Mouse (Mus musculus) kidney, adult 2 months (tissue): ENCODE measurements around the gene Zmiz1.

Experiments used
- CTCF ChIP-seq: fragments of 200-500 bp; conservative IDR thresholded peaks from 2 replicates; pipeline ENCODE4 v1.5.1; 2011; ENCODE audit warnings: low read depth, mild to moderate bottlenecking, control low read depth, low read length, moderate library complexity, mixed read lengths; ENCODE audit not compliant: insufficient read depth, insufficient read length
- POLR2A ChIP-seq: fragments of 200-500 bp; IDR thresholded peaks from one replicate; pipeline ENCODE4 v1.6.1; 2011; ENCODE audit warnings: low read depth, low read length, control low read depth

GRCm38 (mm10) chr14:25634328-25634727 is 175.3 kb downstream of the Zmiz1 start:
- no peak for TF ChIP-seq CTCF
- no peak for TF ChIP-seq POLR2A
